Mouse (Mus musculus): Measurements from ENCODE around the gene Fpgs.

The Fpgs gene

GRCm38 (mm10) chr2:32704021-32704421, at the start of gene Fpgs:
Fpgs (minus strand) TSS chr2:32704145.
- ChIA-PET POLR2A (interaction anchor here (0.6 to 16.1 kb wide), 47 partner anchors 8 to 801 kb away, joined by 3 to 214 read pairs (median 4); partner anchors contain the start of genes Cdk9 (in 4 of the 4), Tor2a (in 2 of the 4), Lrsam1 (in 1 of the 4) and Rpl12 (in 1 of the 4)), CTCF (interaction anchor here (0.6 to 4.8 kb wide), 11 partner anchors 10 to 209 kb away, joined by 3 to 25 read pairs (median 4); partner anchors contain the start of gene Tor2a (in 1 of the 4))

DNA sequence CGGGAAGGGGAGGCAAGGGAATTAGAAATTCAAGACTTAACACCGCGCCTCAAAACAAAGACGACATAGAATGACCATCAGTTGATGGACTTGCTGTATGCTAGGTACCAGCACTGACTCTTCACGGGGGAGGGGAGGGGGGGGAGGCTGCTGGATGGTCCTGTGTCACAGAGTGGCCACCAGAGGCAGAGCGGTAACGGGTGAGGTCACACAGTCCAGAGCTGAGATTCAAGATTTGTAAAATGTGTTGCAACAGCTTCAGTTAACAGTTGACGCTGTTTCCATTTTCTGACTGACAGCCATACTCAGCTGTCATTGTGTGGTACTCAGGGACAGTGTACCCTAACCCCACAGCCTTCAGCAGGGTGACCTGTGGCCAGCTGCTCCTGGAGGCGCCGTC, 48.2 kb upstream of the Fpgs start:
- ChIA-PET POLR2A (interaction anchor here in 3 of 4 experiments (0.5 to 2.6 kb wide), 14 partner anchors 10 to 436 kb away, joined by 3 to 14 read pairs (median 4); partner anchors contain the start of gene 6330409D20Rik (in 1 of the 3)), CTCF (interaction anchor here in 3 of 4 experiments (0.6 to 2.0 kb wide), 9 partner anchors 9 to 172 kb away, joined by 3 to 10 read pairs (median 4); no protein-coding TSS in a partner anchor)

- CTCF ChIA-PET = interaction anchor here in 3 of 4 experiments (0.6 to 2.0 kb wide), 14 partner anchors 8 to 177 kb away, joined by 3 to 10 read pairs (median 3); no protein-coding TSS in a partner anchor
- POLR2A ChIA-PET = interaction anchor here (0.5 to 2.6 kb wide), 22 partner anchors 10 to 414 kb away, joined by 3 to 14 read pairs (median 4); partner anchors contain the start of genes 6330409D20Rik (in 1 of the 4), Cdk9 (in 1 of the 4) and Fpgs (in 1 of the 4)
These were observed 47.7 kb upstream of the Fpgs start for GRCm38 (mm10) chr2:32751665-32752033.

GRCm38 (mm10) chr2:32750887-32751664, 47.1 kb upstream of the Fpgs start:
- CTCF ChIA-PET = interaction anchor here (0.5 to 2.0 kb wide), 20 partner anchors 8 to 177 kb away, joined by 3 to 10 read pairs (median 3); no protein-coding TSS in a partner anchor
- POLR2A ChIA-PET = interaction anchor here (0.6 to 2.6 kb wide), 32 partner anchors 9 to 414 kb away, joined by 3 to 14 read pairs (median 3); partner anchors contain the start of genes 6330409D20Rik (in 1 of the 4), Cdk9 (in 1 of the 4), Fpgs (in 1 of the 4) and Lrsam1 (in 1 of the 4)

DNA sequence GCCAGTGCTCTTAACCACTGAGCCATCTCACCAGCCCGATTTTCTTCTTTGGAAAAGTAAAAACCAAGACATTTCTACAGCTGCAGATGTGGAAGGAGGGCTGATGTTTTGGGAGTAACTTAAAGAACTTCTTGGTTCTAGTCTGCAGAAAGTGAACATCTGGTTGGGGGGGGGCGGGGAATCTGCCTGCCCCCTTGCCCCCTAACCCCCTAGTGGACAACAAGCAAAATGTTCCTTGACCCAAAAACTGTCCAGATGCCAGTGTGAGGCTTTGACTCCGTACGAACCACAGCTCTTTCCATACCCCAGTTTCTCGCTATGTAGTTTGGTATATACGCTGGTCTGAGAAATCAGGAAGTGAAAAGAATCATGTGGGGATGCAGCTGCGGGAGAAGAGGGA, 46.3 kb upstream of the Fpgs start:
- ChIA-PET CTCF (interaction anchor here in 1 of 4 experiments (0.8 to 2.0 kb wide), 9 partner anchors 17 to 178 kb away, joined by 3 to 10 read pairs (median 3); no protein-coding TSS in a partner anchor), POLR2A (interaction anchor here in 2 of 4 experiments (0.6 to 2.6 kb wide), 17 partner anchors 8 to 232 kb away, joined by 3 to 14 read pairs (median 4); partner anchors contain the start of genes 6330409D20Rik (in 1 of the 2), Fpgs (in 1 of the 2), Lrsam1 (in 1 of the 2) and Rpl12 (in 1 of the 2))

DNA sequence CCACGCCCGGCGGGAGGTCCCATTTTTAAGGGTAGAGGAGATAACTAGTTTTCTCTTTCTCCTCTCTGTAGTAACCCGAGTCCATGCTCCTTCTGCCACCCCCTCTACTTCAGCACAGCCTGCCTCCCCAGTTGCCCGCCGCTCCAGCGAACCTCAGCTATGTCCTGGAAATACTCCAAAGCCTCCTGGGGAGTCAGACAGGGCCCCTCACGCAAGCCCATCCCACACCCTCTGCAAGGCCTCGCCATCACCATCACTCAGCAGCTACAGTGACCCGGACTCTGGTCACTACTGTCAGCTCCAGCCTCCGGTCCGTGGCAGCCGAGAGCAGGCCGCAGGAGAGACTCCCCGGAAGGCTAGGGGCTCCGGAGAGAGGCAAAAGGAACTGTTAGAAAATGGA, 45.1 kb upstream of the Fpgs start:
- POLR2A ChIA-PET = interaction anchor here in 1 of 4 experiments (1.0 kb wide), 1 partner anchor 22 kb away, joined by 3 read pairs; no protein-coding TSS in a partner anchor
- CTCF ChIA-PET = no interaction called here

- CTCF ChIA-PET = interaction anchor here in 1 of 4 experiments (0.7 to 2.5 kb wide), 5 partner anchors 7 to 188 kb away, joined by 3 to 8 read pairs (median 7); partner anchors contain the start of gene Tor2a
- POLR2A ChIA-PET = interaction anchor here in 3 of 4 experiments (0.9 to 12.4 kb wide), 4 partner anchors 13 to 26 kb away, joined by 3 to 118 read pairs (median 14); partner anchors contain the start of gene Tor2a (in 1 of the 3)
These were observed 40.5 kb upstream of the Fpgs start for GRCm38 (mm10) chr2:32744272-32744982.

DNA sequence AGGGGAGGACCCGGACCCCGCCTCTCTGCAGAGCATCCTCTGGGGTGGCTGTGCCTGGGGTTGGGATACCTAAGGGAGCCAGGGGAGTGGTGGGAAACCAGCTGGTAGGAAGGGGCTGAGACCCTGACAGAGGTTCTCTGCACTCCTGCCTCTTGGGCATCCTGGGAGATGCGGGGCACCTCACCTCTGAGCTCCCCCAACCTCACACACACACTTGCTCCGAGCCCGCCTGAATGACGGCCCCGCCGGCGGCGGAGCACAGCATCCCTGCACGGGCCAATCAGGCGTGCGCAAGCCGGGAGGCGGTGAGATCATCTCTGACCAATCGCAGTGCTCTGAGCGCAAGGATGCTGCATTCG, 38.2 kb upstream of the Fpgs start:
- POLR2A ChIA-PET = interaction anchor here (0.6 to 12.4 kb wide), 23 partner anchors 9 to 220 kb away, joined by 3 to 118 read pairs (median 4); partner anchors contain the start of genes Fpgs (in 1 of the 4), Lrsam1 (in 1 of the 4), Rpl12 (in 1 of the 4) and Tor2a (in 1 of the 4)

GRCm38 (mm10) chr2:32741273-32742172, 37.6 kb upstream of the Fpgs start:
- CTCF ChIA-PET = interaction anchor here in 3 of 4 experiments (0.6 to 1.8 kb wide), 9 partner anchors 13 to 187 kb away, joined by 3 to 8 read pairs (median 3); partner anchors contain the start of gene Tor2a (in 2 of the 3)
- POLR2A ChIA-PET = interaction anchor here (0.6 to 12.4 kb wide), 22 partner anchors 9 to 220 kb away, joined by 3 to 118 read pairs (median 4); partner anchors contain the start of genes Fpgs (in 1 of the 4), Lrsam1 (in 1 of the 4), Rpl12 (in 1 of the 4) and Tor2a (in 1 of the 4)

More for the DNA sequence above, 38.2 kb upstream of the Fpgs start:
- CTCF ChIA-PET = interaction anchor here in 2 of 4 experiments (0.8 to 2.4 kb wide), 6 partner anchors 10 to 166 kb away, joined by 3 to 8 read pairs (median 6); partner anchors contain the start of gene Tor2a (in 2 of the 2)

GRCm38 (mm10) chr2:32740916-32741272, 36.9 kb upstream of the Fpgs start, which contains the start of gene 6330409D20Rik:
6330409D20Rik (minus strand) TSS chr2:32741016.
- CTCF ChIA-PET = interaction anchor here in 3 of 4 experiments (0.6 to 1.2 kb wide), 5 partner anchors 12 to 45 kb away, joined by 3 to 4 read pairs (median 3); partner anchors contain the start of gene Tor2a (in 2 of the 3)
- POLR2A ChIA-PET = interaction anchor here in 2 of 4 experiments (0.8 to 12.4 kb wide), 6 partner anchors 10 to 41 kb away, joined by 4 to 118 read pairs (median 7); no protein-coding TSS in a partner anchor

DNA sequence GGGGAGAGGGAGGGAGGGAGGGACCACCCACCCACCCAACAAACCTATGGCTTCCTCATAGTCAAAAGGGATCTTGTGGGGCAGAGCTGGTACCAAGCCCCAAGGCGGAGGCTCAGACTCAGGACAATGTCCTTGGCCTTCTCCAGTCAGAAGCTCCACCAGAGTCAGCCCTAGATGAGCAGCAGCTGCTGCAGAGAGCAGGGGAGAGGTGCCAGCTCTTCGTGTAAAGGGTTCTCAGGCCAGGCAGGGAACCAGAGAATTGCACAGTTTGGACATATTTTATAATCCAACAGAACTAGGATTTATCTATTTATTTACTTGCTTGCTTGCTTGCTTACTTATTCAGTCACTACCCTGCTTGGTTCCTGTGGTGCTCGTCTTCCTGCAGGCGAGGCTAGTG, 35.4 kb upstream of the Fpgs start:
- ChIA-PET CTCF (no interaction called here), POLR2A (interaction anchor here in 2 of 4 experiments (0.8 to 12.4 kb wide), 7 partner anchors 9 to 112 kb away, joined by 3 to 118 read pairs (median 3); partner anchors contain the start of gene Tor2a (in 1 of the 2))

GRCm38 (mm10) chr2:32737008-32737407, 33.1 kb upstream of the Fpgs start:
- POLR2A ChIA-PET = interaction anchor here in 3 of 4 experiments (0.5 to 12.4 kb wide), 8 partner anchors 7 to 72 kb away, joined by 3 to 118 read pairs (median 4); no protein-coding TSS in a partner anchor
- CTCF ChIA-PET = interaction anchor here in 2 of 4 experiments (0.8 to 1.4 kb wide), 5 partner anchors 10 to 192 kb away, joined by 3 to 4 read pairs (median 3); partner anchors contain the start of gene Tor2a (in 2 of the 2)

DNA sequence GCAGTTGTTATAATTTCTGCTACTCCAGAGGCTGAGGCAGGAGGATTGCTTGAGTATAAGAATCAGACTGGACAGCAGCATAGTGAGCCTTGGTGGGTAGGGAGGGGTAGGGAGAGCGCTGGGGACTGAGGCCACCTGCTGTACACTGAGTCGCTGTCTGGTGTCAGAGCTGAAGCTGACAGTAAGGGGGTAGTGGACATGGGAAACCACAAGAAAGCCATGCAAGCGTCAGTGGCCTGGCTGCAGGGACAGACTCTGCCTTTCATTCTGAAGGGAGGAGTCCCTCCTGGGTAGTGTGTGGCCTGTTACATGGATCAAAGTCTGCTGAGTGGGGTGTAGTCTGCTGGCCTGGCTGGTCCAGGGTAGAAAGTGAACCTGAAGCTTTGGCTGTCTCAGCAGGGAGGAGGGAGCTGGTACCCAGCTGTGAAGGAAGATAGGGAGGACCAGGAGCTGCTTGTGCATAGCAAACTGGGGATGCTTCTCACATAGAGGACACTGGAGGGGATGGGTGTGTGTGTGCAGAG, 32.4 kb upstream of the Fpgs start:
- ChIA-PET CTCF (interaction anchor here in 2 of 4 experiments (0.8 to 1.6 kb wide), 4 partner anchors 10 to 193 kb away, joined by 3 to 4 read pairs (median 4); partner anchors contain the start of gene Tor2a (in 2 of the 2)), POLR2A (interaction anchor here in 3 of 4 experiments (0.5 to 12.4 kb wide), 7 partner anchors 7 to 235 kb away, joined by 3 to 118 read pairs (median 3); no protein-coding TSS in a partner anchor)

- ChIA-PET POLR2A (interaction anchor here in 2 of 4 experiments (0.8 to 1.5 kb wide), 5 partner anchors 15 to 226 kb away, joined by 3 to 5 read pairs (median 4); partner anchors contain the start of genes Cdk9 (in 1 of the 2), Lrsam1 (in 1 of the 2) and Rpl12 (in 1 of the 2)), CTCF (interaction anchor here in 2 of 4 experiments (0.6 to 2.0 kb wide), 3 partner anchors 22 to 46 kb away, joined by 3 to 5 read pairs (median 4); partner anchors contain the start of gene Tor2a (in 1 of the 2))
These were observed 31.0 kb upstream of the Fpgs start for GRCm38 (mm10) chr2:32734933-32735332.

- CTCF ChIA-PET = interaction anchor here in 1 of 4 experiments (0.6 to 2.0 kb wide), 2 partner anchors 30 to 45 kb away, joined by 3 to 5 read pairs; no protein-coding TSS in a partner anchor
- POLR2A ChIA-PET = interaction anchor here in 2 of 4 experiments (0.8 to 9.6 kb wide), 6 partner anchors 8 to 227 kb away, joined by 3 to 118 read pairs (median 4); partner anchors contain the start of genes 6330409D20Rik (in 1 of the 2), Cdk9 (in 1 of the 2), Lrsam1 (in 1 of the 2) and Rpl12 (in 1 of the 2)
These were observed 30.5 kb upstream of the Fpgs start for GRCm38 (mm10) chr2:32734480-32734879.

All from embryonic stem cell, embryonic (primary cell).